Mouse (Mus musculus) MEL (cell line): Measurements from ENCODE around the gene Prickle2. TPM values are rescaled to one million over a fixed set of nuclear protein-coding genes. Genes with fewer than 3 reads are reported as not detected.

Experiments used
- DNase-seq: peaks from one replicate; pipeline ENCODE4 v3.0.0; 2011; ENCODE audit warnings: low read depth, low spot score
- H3K27ac ChIP-seq: 2 replicates; pipeline ENCODE4 v1.5.1; 2012; ENCODE audit warnings: low read depth, mild to moderate bottlenecking, control low read depth, low read length, moderate library complexity; ENCODE audit not compliant: control insufficient read depth
- H3K27me3 ChIP-seq, 2 experiments: fragments of 150-350 bp in 1 of 2; sonication (generic) in 1 of 2; 2 replicates each; pipeline ENCODE4 v1.6.1; 2012; ENCODE audit warnings: low read length in 2 of 2, mild to moderate bottlenecking in 2 of 2, improper control_type of control experiment in 1 of 2, moderate library complexity in 1 of 2; ENCODE audit not compliant: insufficient read depth in 2 of 2, control insufficient read depth in 1 of 2
- H3K36me3 ChIP-seq, 2 experiments: 2 replicates each; pipeline ENCODE4 v1.6.1; 2012 to 2014; ENCODE audit warnings: low read length in 2 of 2, improper control_type of control experiment in 1 of 2, inconsistent platforms in 1 of 2, mild to moderate bottlenecking in 1 of 2; ENCODE audit not compliant: insufficient read depth in 2 of 2, control insufficient read depth in 1 of 2
- H3K4me1 ChIP-seq, 2 experiments: fragments of 150-350 bp in 1 of 2; sonication (generic) in 1 of 2; 2 replicates each; pipeline ENCODE4 v1.6.1; 2012; ENCODE audit warnings: low read length in 2 of 2, improper control_type of control experiment in 1 of 2, mild to moderate bottlenecking in 1 of 2; ENCODE audit not compliant: insufficient read depth in 2 of 2, control insufficient read depth in 1 of 2
- H3K4me3 ChIP-seq, 2 experiments: fragments of 150-350 bp in 1 of 2; sonication (generic) in 1 of 2; 2 replicates each; pipeline ENCODE4 v1.5.1; 2012; ENCODE audit warnings: low read depth in 2 of 2, low read length in 2 of 2, mild to moderate bottlenecking in 2 of 2, moderate library complexity in 2 of 2, control low read depth in 1 of 2, improper control_type of control experiment in 1 of 2; ENCODE audit not compliant: control insufficient read depth in 1 of 2, insufficient read depth in 1 of 2
- H3K79me2 ChIP-seq: 2 replicates; pipeline ENCODE4 v1.6.1; 2012; ENCODE audit warnings: mild to moderate bottlenecking, low read length, moderate library complexity; ENCODE audit not compliant: control insufficient read depth, poor library complexity, insufficient read depth
- H3K9ac ChIP-seq: 2 replicates; pipeline ENCODE4 v1.6.1; 2012; ENCODE audit warnings: low read depth, mild to moderate bottlenecking, control low read depth, low read length, moderate library complexity; ENCODE audit not compliant: control insufficient read depth, poor library complexity, severe bottlenecking
- H3K9me3 ChIP-seq: fragments of 150-350 bp; sonication (generic); replicated peaks from 2 replicates; pipeline ENCODE4 v1.6.1; 2012; ENCODE audit warnings: mild to moderate bottlenecking, low read length, improper control_type of control experiment, moderate library complexity; ENCODE audit not compliant: insufficient read depth
- BHLHE40 ChIP-seq: IDR thresholded peaks from 2 replicates; pipeline ENCODE4 v1.6.1; 2012; ENCODE audit warnings: low read depth, mild to moderate bottlenecking, inconsistent platforms, low read length, improper control_type of control experiment, borderline replicate concordance
- CHD1 ChIP-seq: IDR thresholded peaks from 2 replicates; pipeline ENCODE4 v1.6.1; 2012; ENCODE audit warnings: low read depth, mild to moderate bottlenecking, inconsistent platforms, low read length, improper control_type of control experiment
- CHD2 ChIP-seq: IDR thresholded peaks from 2 replicates; pipeline ENCODE4 v1.6.1; 2011; ENCODE audit warnings: low read length, improper control_type of control experiment
- E2F4 ChIP-seq: IDR thresholded peaks from 2 replicates; pipeline ENCODE4 v1.6.1; 2011; ENCODE audit warnings: low read depth, low read length, improper control_type of control experiment, borderline replicate concordance
- EP300 ChIP-seq, 2 experiments: IDR thresholded peaks; 2 replicates each; pipeline ENCODE4 v1.6.1; 2011; ENCODE audit warnings: improper control_type of control experiment in 2 of 2, low read length in 2 of 2, low read depth in 1 of 2, mild to moderate bottlenecking in 1 of 2
- ETS1 ChIP-seq: IDR thresholded peaks from 2 replicates; pipeline ENCODE4 v1.6.1; 2012; ENCODE audit warnings: low read depth, mild to moderate bottlenecking, inconsistent platforms, low read length, improper control_type of control experiment, moderate library complexity
- GABPA ChIP-seq: IDR thresholded peaks from 2 replicates; pipeline ENCODE4 v1.6.1; 2012; ENCODE audit warnings: low read depth, mild to moderate bottlenecking, inconsistent platforms, low read length, improper control_type of control experiment, moderate library complexity
- HCFC1 ChIP-seq: IDR thresholded peaks from 2 replicates; pipeline ENCODE4 v1.6.1; 2012; ENCODE audit warnings: low read depth, mild to moderate bottlenecking, inconsistent platforms, low read length, improper control_type of control experiment, moderate library complexity
- JUND ChIP-seq: IDR thresholded peaks from 2 replicates; pipeline ENCODE4 v1.6.1; 2011; ENCODE audit warnings: low read depth, mild to moderate bottlenecking, improper control_type of control experiment, low read length
- KAT2A ChIP-seq: conservative IDR thresholded peaks from 2 replicates; pipeline ENCODE4 v1.6.1; 2012; ENCODE audit warnings: low read depth, low read length, improper control_type of control experiment, inconsistent platforms
- MAFK ChIP-seq: IDR thresholded peaks from 2 replicates; pipeline ENCODE4 v1.6.1; 2011; ENCODE audit warnings: low read depth, mild to moderate bottlenecking, low read length, improper control_type of control experiment, borderline replicate concordance
- MAZ ChIP-seq: IDR thresholded peaks from 2 replicates; pipeline ENCODE4 v1.6.1; 2012; ENCODE audit warnings: low read depth, mild to moderate bottlenecking, inconsistent platforms, low read length, improper control_type of control experiment
- MXI1 ChIP-seq: IDR thresholded peaks from 2 replicates; pipeline ENCODE4 v1.6.1; 2011; ENCODE audit warnings: mild to moderate bottlenecking, low read depth, low read length, improper control_type of control experiment
- MYB ChIP-seq: IDR thresholded peaks from 2 replicates; pipeline ENCODE4 v1.6.1; 2011; ENCODE audit warnings: mild to moderate bottlenecking, low read depth, low read length, improper control_type of control experiment
- NELFE ChIP-seq: IDR thresholded peaks from 2 replicates; pipeline ENCODE4 v1.6.1; 2011; ENCODE audit warnings: low read depth, low read length, improper control_type of control experiment
- NRF1 ChIP-seq: IDR thresholded peaks from 2 replicates; pipeline ENCODE4 v1.6.1; 2014; ENCODE audit warnings: low read depth, mild to moderate bottlenecking, inconsistent platforms, low read length, improper control_type of control experiment, moderate library complexity; ENCODE audit not compliant: poor library complexity, insufficient read depth, severe bottlenecking
- POLR2A ChIP-seq, 2 experiments: IDR thresholded peaks; 2 replicates each; pipeline ENCODE4 v1.6.1; 2011 to 2012; ENCODE audit warnings: low read length in 2 of 2, mild to moderate bottlenecking in 2 of 2, control low read depth in 1 of 2, improper control_type of control experiment in 1 of 2, low read depth in 1 of 2, moderate library complexity in 1 of 2; ENCODE audit not compliant: control insufficient read depth in 1 of 2, insufficient read depth in 1 of 2, poor library complexity in 1 of 2
- POLR2AphosphoS5 ChIP-seq: IDR thresholded peaks from 2 replicates; pipeline ENCODE4 v1.6.1; 2012; ENCODE audit warnings: low read depth, borderline replicate concordance, mild to moderate bottlenecking, inconsistent platforms, low read length, moderate library complexity, mixed read lengths
- RCOR1 ChIP-seq: IDR thresholded peaks from 2 replicates; pipeline ENCODE4 v1.6.1; 2012; ENCODE audit warnings: low read depth, mild to moderate bottlenecking, inconsistent platforms, low read length, improper control_type of control experiment
- SMC3 ChIP-seq: IDR thresholded peaks from 2 replicates; pipeline ENCODE4 v1.6.1; 2011; ENCODE audit warnings: low read depth, low read length, improper control_type of control experiment
- TAL1 ChIP-seq: IDR thresholded peaks from 2 replicates; pipeline ENCODE4 v1.6.1; 2012; ENCODE audit warnings: mild to moderate bottlenecking, inconsistent platforms, low read length, moderate library complexity, mixed read lengths
- TCF12 ChIP-seq: IDR thresholded peaks from 2 replicates; pipeline ENCODE4 v1.6.1; 2014; ENCODE audit warnings: low read depth, mild to moderate bottlenecking, inconsistent platforms, low read length, improper control_type of control experiment, moderate library complexity
- UBTF ChIP-seq: IDR thresholded peaks from 2 replicates; pipeline ENCODE4 v1.6.1; 2012; ENCODE audit warnings: low read depth, mild to moderate bottlenecking, inconsistent platforms, low read length, improper control_type of control experiment, moderate library complexity, borderline replicate concordance; ENCODE audit not compliant: insufficient read depth
- USF1 ChIP-seq: IDR thresholded peaks from 2 replicates; pipeline ENCODE4 v1.6.1; 2014; ENCODE audit warnings: low read depth, mild to moderate bottlenecking, inconsistent platforms, low read length, improper control_type of control experiment, moderate library complexity
- USF2 ChIP-seq, 2 experiments: IDR thresholded peaks; 2 replicates each; pipeline ENCODE4 v1.6.1; 2011 to 2012; ENCODE audit warnings: improper control_type of control experiment in 2 of 2, low read length in 2 of 2, borderline replicate concordance in 1 of 2, inconsistent platforms in 1 of 2, low read depth in 1 of 2, mild to moderate bottlenecking in 1 of 2; ENCODE audit not compliant: insufficient read depth in 1 of 2
- ZC3H11A ChIP-seq: IDR thresholded peaks from 2 replicates; pipeline ENCODE4 v1.6.1; 2012; ENCODE audit warnings: low read depth, mild to moderate bottlenecking, inconsistent platforms, low read length, improper control_type of control experiment
- ZKSCAN1 ChIP-seq: IDR thresholded peaks from 2 replicates; pipeline ENCODE4 v1.6.1; 2012; ENCODE audit warnings: low read depth, mild to moderate bottlenecking, inconsistent platforms, low read length, improper control_type of control experiment, moderate library complexity
- ZMIZ1 ChIP-seq: IDR thresholded peaks from 2 replicates; pipeline ENCODE4 v1.6.1; 2012; ENCODE audit warnings: low read depth, mild to moderate bottlenecking, inconsistent platforms, low read length, improper control_type of control experiment, moderate library complexity
- polyA plus RNA-seq, 2 experiments: library from polyadenylated mRNA; stranded (reverse) in 1 of 2; unstranded in 1 of 2; fragments of >175 nt in 1 of 2; fragments of >200 nt in 1 of 2; gene quantifications; 2 replicates each; pipeline versions ENCODE4 v1.2.1 to v1.2.4; 2012; ENCODE audit warnings: low replicate concordance in 2 of 2, low read depth in 1 of 2; ENCODE audit not compliant: insufficient read length in 2 of 2, insufficient read depth in 1 of 2, missing spikeins in 1 of 2
- total RNA-seq: library from RNA; depleted of rRNA; stranded (reverse); fragments of 300-350 nt; gene quantifications from 2 replicates; pipeline ENCODE4 v1.2.3, GENCODE M21; 2012

Gene Prickle2
- total and polyA plus RNA-seq, 3 experiments = not detected

GRCm38 (mm10) chr6:92663885-92664284, 42.1 kb downstream of the Prickle2 start:
- no peak for DNase-seq
- no peaks in the 10 kb centered on the region for H3K36me3 ChIP-seq
- H3K27me3 ChIP-seq = no peaks in the 10 kb centered on the region
- no peak for TF ChIP-seq CHD2
- no peak for TF ChIP-seq E2F4
- TF ChIP-seq CHD1 = no peak
- TF ChIP-seq JUND = no peak
- no peak for TF ChIP-seq TCF12
- TF ChIP-seq HCFC1 = no peak
- TF ChIP-seq MAFK = no peak
- no peak for TF ChIP-seq USF1
- TF ChIP-seq POLR2A (IDR thresholded peaks at IDR 0.05; ENCODE audit: control insufficient read depth in 1 of 2, insufficient read depth in 1 of 2, low read depth in 1 of 2, low read length in 2 of 2, poor library complexity in 1 of 2) = no peak
- no peak for TF ChIP-seq GABPA
- no peak for TF ChIP-seq EP300 (IDR thresholded peaks at IDR 0.05; ENCODE audit: low read depth in 1 of 2, low read length in 2 of 2)
- TF ChIP-seq NRF1 = no peak
- no peak for TF ChIP-seq ZMIZ1
- no peak for TF ChIP-seq UBTF
- no peak for TF ChIP-seq MYB
- TF ChIP-seq POLR2AphosphoS5 = no peak
- TF ChIP-seq USF2 (IDR thresholded peaks at IDR 0.05; ENCODE audit: borderline replicate concordance in 1 of 2, insufficient read depth in 1 of 2, low read depth in 1 of 2, low read length in 2 of 2) = no peak
- no peak for TF ChIP-seq ETS1
- TF ChIP-seq BHLHE40 = no peak
- no peak for TF ChIP-seq ZKSCAN1
- H3K9me3 ChIP-seq = no peaks in the 10 kb centered on the region
- no peaks in the 10 kb centered on the region for H3K4me1 ChIP-seq
- H3K27ac ChIP-seq = no peak overlapping the region
- no peak overlapping the region for H3K9ac ChIP-seq
- no peaks in the 10 kb centered on the region for H3K79me2 ChIP-seq
- no peak overlapping the region for H3K4me3 ChIP-seq

DNA sequence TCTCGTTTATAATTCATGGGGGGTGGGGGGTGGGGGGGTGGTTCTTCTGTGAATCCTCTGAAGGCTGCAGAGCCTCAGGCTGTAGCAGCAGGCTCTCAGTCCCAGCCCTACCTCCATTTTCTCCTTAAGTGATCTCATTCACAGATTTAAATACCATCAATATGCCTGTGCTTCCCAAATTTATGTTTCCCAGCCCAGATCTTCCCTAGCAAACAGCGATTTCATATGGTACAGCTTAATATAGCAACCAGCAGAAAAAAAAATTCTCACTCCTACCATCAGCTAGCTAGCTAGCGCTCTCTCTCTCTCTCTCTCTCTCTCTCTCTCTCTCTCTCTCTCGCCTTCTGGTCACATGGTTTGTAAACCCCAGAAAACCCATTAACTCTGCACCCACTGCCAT, 42.5 kb downstream of the Prickle2 start:
- Histone ChIP-seq H3K4me3 (no peak overlapping the region), H3K27ac (no peak overlapping the region), H3K9ac (no peak overlapping the region), H3K36me3 (no peaks in the 10 kb centered on the region), H3K79me2 (no peaks in the 10 kb centered on the region), H3K9me3 (no peaks in the 10 kb centered on the region), H3K27me3 (no peaks in the 10 kb centered on the region), H3K4me1 (no peaks in the 10 kb centered on the region)
- no peak for DNase-seq
- TF ChIP-seq ZC3H11A = no peak
- TF ChIP-seq NELFE = no peak
- TF ChIP-seq ZMIZ1 = no peak
- no peak for TF ChIP-seq MAZ
- TF ChIP-seq ZKSCAN1 = no peak
- no peak for TF ChIP-seq POLR2A (IDR thresholded peaks at IDR 0.05; ENCODE audit: control insufficient read depth in 1 of 2, insufficient read depth in 1 of 2, low read depth in 1 of 2, low read length in 2 of 2, poor library complexity in 1 of 2)
- no peak for TF ChIP-seq JUND
- TF ChIP-seq TAL1 = no peak
- no peak for TF ChIP-seq MYB
- no peak for TF ChIP-seq KAT2A
- no peak for TF ChIP-seq TCF12
- no peak for TF ChIP-seq GABPA
- TF ChIP-seq RCOR1 = no peak
- TF ChIP-seq SMC3 = no peak
- no peak for TF ChIP-seq MXI1
